Mouse (Mus musculus) megakaryocyte, embryonic 14.5 days (primary cell): ENCODE results near the gene Nrl.

Source experiments
- FLI1 ChIP-seq: IDR thresholded peaks from 2 replicates; pipeline ENCODE4 v1.6.1; 2012; ENCODE audit warnings: low read length, inconsistent platforms, mixed read lengths
- GATA1 ChIP-seq: IDR thresholded peaks from 3 replicates; pipeline ENCODE4 v1.6.1; 2012; ENCODE audit warnings: mixed read lengths, low read length, inconsistent platforms, borderline replicate concordance

- TF ChIP-seq GATA1 (no peak), FLI1 (no peak)
These were observed 17.5 kb upstream of the Nrl start for GRCm38 (mm10) chr14:55542268-55542667.
